Mouse (Mus musculus) stomach, embryonic 14.5 days (tissue): ENCODE measurements around the gene Pip4p1. TPM values are rescaled to one million over a fixed set of nuclear protein-coding genes. Genes with fewer than 3 reads are reported as not detected.
"Not testable (repeated sequence)": the region's sequence is repeated elsewhere in the genome, so short reads cannot be mapped to it uniquely, and the experiment has no call there.

ENCODE experiments used
- ATAC-seq: fragments of 200-750 bp; cut with Nextera tagmentation; 2 replicates; pipeline ENCODE4 v1.8.0; 2017; ENCODE audit warnings: low read depth, moderate TSS enrichment; ENCODE audit not compliant: insufficient number of reproducible peaks, insufficient read depth, low FRiP score
- H3K27ac ChIP-seq: fragments of 300-500 bp; sonication (generic); 2 replicates; pipeline ENCODE4 v1.5.1; 2014; ENCODE audit warnings: mild to moderate bottlenecking, low read length, moderate library complexity, mixed read lengths
- H3K27me3 ChIP-seq: fragments of 300-500 bp; sonication (generic); 2 replicates; pipeline ENCODE4 v1.6.1; 2014; ENCODE audit warnings: low read length, control low read depth, mixed read lengths; ENCODE audit not compliant: control insufficient read depth, insufficient read depth
- H3K36me3 ChIP-seq: fragments of 300-500 bp; sonication (generic); 2 replicates; pipeline ENCODE4 v1.6.1; 2014; ENCODE audit warnings: mild to moderate bottlenecking, control low read depth, low read length, moderate library complexity, mixed read lengths; ENCODE audit not compliant: control insufficient read depth, insufficient read depth
- H3K4me1 ChIP-seq: fragments of 300-500 bp; sonication (generic); 2 replicates; pipeline ENCODE4 v1.6.1; 2014; ENCODE audit warnings: low read length, control low read depth, mixed read lengths; ENCODE audit not compliant: control insufficient read depth, insufficient read depth
- H3K4me2 ChIP-seq: fragments of 300-500 bp; sonication (generic); replicated peaks from 2 replicates; pipeline ENCODE4 v1.6.1; 2014; ENCODE audit warnings: low read depth, low read length, control low read depth
- H3K4me3 ChIP-seq: fragments of 300-500 bp; sonication (generic); 2 replicates; pipeline ENCODE4 v1.5.1; 2014; ENCODE audit warnings: low read depth, low read length, control low read depth
- H3K9ac ChIP-seq: fragments of 300-500 bp; sonication (generic); replicated peaks from 2 replicates; pipeline ENCODE4 v1.6.1; 2014; ENCODE audit warnings: low read depth, mild to moderate bottlenecking, control low read depth, low read length, moderate library complexity, mixed read lengths
- H3K9me3 ChIP-seq: fragments of 300-500 bp; sonication (generic); 2 replicates; pipeline ENCODE4 v1.6.1; 2016; ENCODE audit warnings: low read depth, low read length, control low read depth; ENCODE audit not compliant: control insufficient read depth
- WGBS: fragments of 180-500 bp; shearing (Covaris S2); extraction: QIAGEN DNeasy Blood & Tissue Kit; methylation state at CpG from one replicate; pipeline ENCODE4 v1.1.7; 2014; 5-methylcytosine and 5-hydroxymethylcytosine counted together
- polyA plus RNA-seq: library from polyadenylated mRNA; unstranded; fragments of >200 nt; fragmentation: Nextera tagmentation; extraction: Ambion mirVana; gene quantifications from 2 replicates; pipeline ENCODE4 v1.2.1, GENCODE M21; 2014

The Pip4p1 gene
- polyA plus RNA-seq, 1 experiment from 2014 or later, result 41.0 TPM

- H3K9ac ChIP-seq, H3K27ac ChIP-seq, H3K27me3 ChIP-seq, H3K4me1 ChIP-seq, H3K36me3 ChIP-seq, ATAC-seq, H3K9me3 ChIP-seq: not testable (repeated sequence)
- WGBS, result 27% methylated on average over 3 of the region's 3 CpGs
- Histone ChIP-seq H3K4me3 (peak overlapping the region; percentile 41), H3K4me2 (peak overlapping the region; percentile 60)
Measured at GRCm38 (mm10) chr14:50945526-50945925, 14.9 kb upstream of the Pip4p1 start.

GRCm38 (mm10) chr14:50945081-50945480, 14.4 kb upstream of the Pip4p1 start:
- H3K27ac ChIP-seq, result peak overlapping the region; percentile 84
- peak overlapping the region; percentile 60 for H3K4me2 ChIP-seq
- WGBS, result 8% methylated on average over 6 of the region's 6 CpGs
- H3K36me3 ChIP-seq, ATAC-seq, H3K27me3 ChIP-seq, H3K4me1 ChIP-seq, H3K9me3 ChIP-seq: not testable (repeated sequence)
- H3K9ac ChIP-seq, result peak overlapping the region; percentile 38
- peak overlapping the region; percentile 41 for H3K4me3 ChIP-seq

- peak overlapping the region; percentile 84 for H3K27ac ChIP-seq
- not testable (repeated sequence) for H3K4me1 ChIP-seq, H3K9me3 ChIP-seq, H3K36me3 ChIP-seq, H3K27me3 ChIP-seq
- peak; percentile 93 for ATAC-seq
- H3K4me2 ChIP-seq, result peak overlapping the region; percentile 60
- WGBS, result under 1% methylated on average over 15 of the region's 15 CpGs
- H3K9ac ChIP-seq, result peak overlapping the region; percentile 38
- peak overlapping the region; percentile 41 for H3K4me3 ChIP-seq
Measured at GRCm38 (mm10) chr14:50944668-50945033, 14.0 kb upstream of the Pip4p1 start.

- ATAC-seq, result peak; percentile 99
- H3K36me3 ChIP-seq, result no peaks in the 10 kb centered on the region
Measured at GRCm38 (mm10) chr14:50943932-50944667, 13.4 kb upstream of the Pip4p1 start, which contains the start of gene Gm49342. Gm49342 (plus strand) TSS chr14:50944517.

GRCm38 (mm10) chr14:50938940-50939339, 8.3 kb upstream of the Pip4p1 start:
- ATAC-seq, result no peak
- H3K27ac ChIP-seq, result no peak overlapping the region
- no peaks in the 10 kb centered on the region for H3K4me1 ChIP-seq
- H3K9me3 ChIP-seq, result no peaks in the 10 kb centered on the region
- 36% methylated on average over 2 of the region's 2 CpGs for WGBS
- H3K4me2 ChIP-seq, result no peak overlapping the region
- no peak overlapping the region for H3K9ac ChIP-seq
- H3K27me3 ChIP-seq, result no peaks in the 10 kb centered on the region
- no peaks in the 10 kb centered on the region for H3K36me3 ChIP-seq
- no peak overlapping the region for H3K4me3 ChIP-seq

More at GRCm38 (mm10) chr14:50943932-50944667, 13.4 kb upstream of the Pip4p1 start, which contains the start of gene Gm49342:
- Histone ChIP-seq H3K4me2 (peak within 1 kb of the TSS; percentile 60), H3K4me1 (peaks cover 4% of the 10 kb centered on the region; the same call in 1 of the 2 replicates), H3K9me3 (no peaks in the 10 kb centered on the region), H3K9ac (peak within 1 kb of the TSS; percentile 38), H3K4me3 (peak within 1 kb of the TSS; percentile 41), H3K27me3 (no peaks in the 10 kb centered on the region), H3K27ac (peak within 1 kb of the TSS; percentile 84)
- WGBS, result 12% methylated on average over 31 of the region's 31 CpGs

- Histone ChIP-seq H3K4me2 (no peak overlapping the region), H3K9ac (no peak overlapping the region), H3K4me3 (no peak overlapping the region), H3K4me1 (no peaks in the 10 kb centered on the region), H3K27ac (no peak overlapping the region), H3K36me3 (no peaks in the 10 kb centered on the region), H3K9me3 (no peaks in the 10 kb centered on the region), H3K27me3 (no peaks in the 10 kb centered on the region)
- no peak for ATAC-seq
- 86% methylated on average over 3 of the region's 3 CpGs for WGBS
Measured at GRCm38 (mm10) chr14:50938119-50938908, 7.7 kb upstream of the Pip4p1 start.

- no peak overlapping the region for H3K27ac ChIP-seq
- H3K4me3 ChIP-seq, result no peak overlapping the region
- no peak overlapping the region for H3K9ac ChIP-seq
- H3K4me1 ChIP-seq, result no peaks in the 10 kb centered on the region
- H3K27me3 ChIP-seq, result no peaks in the 10 kb centered on the region
- no peak for ATAC-seq
- H3K4me2 ChIP-seq, result no peak overlapping the region
- no peaks in the 10 kb centered on the region for H3K36me3 ChIP-seq
- H3K9me3 ChIP-seq, result no peaks in the 10 kb centered on the region
- 57% methylated on average over 1 of the region's 1 CpGs for WGBS
Measured at GRCm38 (mm10) chr14:50936649-50937048, 6.0 kb upstream of the Pip4p1 start.

- no peak for ATAC-seq
- Histone ChIP-seq H3K27me3 (no peaks in the 10 kb centered on the region), H3K4me3 (peak overlapping the region; percentile 85), H3K36me3 (peaks cover 21% of the 10 kb centered on the region), H3K9me3 (no peaks in the 10 kb centered on the region), H3K4me2 (peak overlapping the region; percentile 59), H3K4me1 (peaks cover 8% of the 10 kb centered on the region; the same call in 1 of the 2 replicates), H3K9ac (peak overlapping the region; percentile 48), H3K27ac (peak overlapping the region; percentile 78)
- 10% methylated on average over 12 of the region's 12 CpGs for WGBS
Measured at GRCm38 (mm10) chr14:50931493-50932020, 901 bp upstream of the Pip4p1 start.
